In the genomic region with DNA sequence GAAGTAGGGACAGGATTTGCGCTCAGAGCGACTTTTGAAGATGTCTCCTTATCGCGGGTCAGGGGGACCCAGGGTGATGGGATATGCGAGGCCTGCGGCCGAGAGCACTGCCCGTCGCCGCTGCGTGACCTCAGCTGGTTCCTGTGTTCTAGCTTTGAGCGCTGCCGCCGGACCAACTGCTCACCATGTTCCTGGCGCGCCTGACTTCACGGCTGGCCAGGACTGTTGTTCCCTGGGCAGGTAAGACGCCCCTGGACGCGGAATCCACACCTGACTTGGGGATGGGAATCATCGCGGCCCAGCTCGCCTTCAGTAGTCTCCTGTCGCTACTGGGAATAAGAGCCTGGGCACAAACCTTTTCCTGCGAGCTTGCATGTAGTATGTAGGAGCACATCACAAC, we compare ENCODE assay signal across 8 mouse cellular contexts. TPM values are rescaled to one million over a fixed set of nuclear protein-coding genes. Genes with fewer than 3 reads are reported as not detected.
DNase-seq lines count a peak whose midpoint lies in the region; ATAC-seq and TF ChIP-seq lines count a peak whose summit lies in the region.

No protein-coding gene starts in this region.

- peaks cover 19% of the 10 kb centered on the region for H3K36me3 ChIP-seq in heart, embryonic 15.5 days
- H3K36me3 ChIP-seq in hindbrain, embryonic 16.5 days (ENCODE audit: control insufficient read depth, insufficient read depth, low read length), result peaks cover 1% of the 10 kb centered on the region
- no peaks in the 10 kb centered on the region for H3K36me3 ChIP-seq in lung, postnatal 0 days (ENCODE audit: insufficient read depth, low read length)

- TF ChIP-seq EP300 in lung, postnatal 0 days (IDR thresholded peaks at IDR 0.05), result no peak

- under 1% methylated on average over 25 of the region's 25 CpGs for WGBS in heart, embryonic 15.5 days
- WGBS in hindbrain, embryonic 16.5 days, result under 1% methylated on average over 17 of the region's 25 CpGs
- WGBS in lung, postnatal 0 days, result under 1% methylated on average over 25 of the region's 25 CpGs

- H3K9ac ChIP-seq in heart, embryonic 15.5 days, result peak overlapping the region; percentile 75
- peak overlapping the region; percentile 79 for H3K9ac ChIP-seq in hindbrain, embryonic 16.5 days (ENCODE audit: low read depth, low read length)
- H3K9ac ChIP-seq in lung, postnatal 0 days (replicated peaks; ENCODE audit: low read depth), result peak overlapping the region; percentile 78

- peak; percentile 17 for ATAC-seq in heart, embryonic 15.5 days (replicated peaks; ENCODE audit: insufficient number of reproducible peaks, insufficient read depth, low FRiP score, low read depth)
- ATAC-seq in hindbrain, embryonic 16.5 days, result no peak
- peak; percentile 7; the same call in 1 of the 2 replicates for ATAC-seq in lung, postnatal 0 days

- H3K4me1 ChIP-seq in heart, embryonic 15.5 days (replicated peaks), result peaks cover 28% of the 10 kb centered on the region
- peaks cover 10% of the 10 kb centered on the region for H3K4me1 ChIP-seq in brown adipose tissue, adult 24 weeks (ENCODE audit: control insufficient read depth, insufficient read depth, insufficient read length, low read length)
- H3K4me1 ChIP-seq in hindbrain, embryonic 16.5 days (ENCODE audit: control insufficient read depth, insufficient read depth, low read depth, low read length), result peaks cover 26% of the 10 kb centered on the region
- H3K4me1 ChIP-seq in lung, postnatal 0 days (ENCODE audit: insufficient read depth, low read depth, low read length), result peaks cover 6% of the 10 kb centered on the region; the same call in 1 of the 2 replicates

- H3K27me3 ChIP-seq in heart, embryonic 15.5 days, result no peaks in the 10 kb centered on the region
- H3K27me3 ChIP-seq in hindbrain, embryonic 16.5 days (replicated peaks; ENCODE audit: control insufficient read depth, insufficient read depth, low read length), result no peaks in the 10 kb centered on the region
- no peaks in the 10 kb centered on the region for H3K27me3 ChIP-seq in lung, postnatal 0 days (replicated peaks; ENCODE audit: insufficient read depth, low read length)

- DNase-seq in heart, adult 8-10 months (ENCODE audit: low spot score), result no peak
- DNase-seq in lung, postnatal 0 days (ENCODE audit: low spot score), result no peak
- no peak for DNase-seq in urinary bladder, adult 2 months (ENCODE audit: low spot score)
- DNase-seq in cerebellum, adult 9-10 months, result no peak
- no peak for DNase-seq in urinary bladder, postnatal 4 days (ENCODE audit: low spot score in 2 of 2)

- H3K4me3 ChIP-seq in heart, embryonic 15.5 days, result peak overlapping the region; percentile 66
- peak overlapping the region; percentile 80 for H3K4me3 ChIP-seq in brown adipose tissue, adult 24 weeks (ENCODE audit: insufficient read depth, low read depth, low read length)
- peak overlapping the region; percentile 57 for H3K4me3 ChIP-seq in hindbrain, embryonic 16.5 days (ENCODE audit: low read length)
- H3K4me3 ChIP-seq in lung, postnatal 0 days (ENCODE audit: low read depth, low read length), result peak overlapping the region; percentile 76

- peak overlapping the region; percentile 93 for H3K27ac ChIP-seq in heart, embryonic 15.5 days
- peak overlapping the region; percentile 77 for H3K27ac ChIP-seq in brown adipose tissue, adult 24 weeks (replicated peaks; ENCODE audit: low read depth, low read length)
- H3K27ac ChIP-seq in hindbrain, embryonic 16.5 days (ENCODE audit: low read depth, low read length), result peak overlapping the region; percentile 90
- H3K27ac ChIP-seq in lung, postnatal 0 days (ENCODE audit: low read length), result peak overlapping the region; percentile 71

- peak overlapping the region; percentile 83 for H3K4me2 ChIP-seq in heart, embryonic 15.5 days
- peak overlapping the region; percentile 97 for H3K4me2 ChIP-seq in hindbrain, embryonic 16.5 days (ENCODE audit: low read length)
- H3K4me2 ChIP-seq in lung, postnatal 0 days (replicated peaks; ENCODE audit: low read depth, low read length), result peak overlapping the region; percentile 98

- no peaks in the 10 kb centered on the region for H3K9me3 ChIP-seq in heart, embryonic 15.5 days (replicated peaks)
- H3K9me3 ChIP-seq in hindbrain, embryonic 16.5 days (ENCODE audit: control insufficient read depth, low read length), result no peaks in the 10 kb centered on the region
- no peaks in the 10 kb centered on the region for H3K9me3 ChIP-seq in lung, postnatal 0 days (ENCODE audit: low read length)

- no peak for TF ChIP-seq CTCF in lung, postnatal 0 days (IDR thresholded peaks at IDR 0.05)

RNA-seq across cellular contexts. Expression of a gene that starts 0.8 kb away (rescaled TPM):
- 121 and 124 TPM in 2 replicates for polyA plus RNA-seq in heart, embryonic 15.5 days (2015; fragmentation: Nextera tagmentation; extraction: Ambion mirVana)
- total RNA-seq in heart, adult 8-10 months (2022), result 100 to 1,000 TPM; 112 to 128 (median 117) TPM
- 259 and 309 TPM in 2 replicates for polyA plus RNA-seq in brown adipose tissue, adult 24 weeks (2012; ENCODE audit: insufficient read depth, insufficient read length, missing spikeins)
- polyA plus RNA-seq in hindbrain, embryonic 16.5 days (2015; fragmentation: Nextera tagmentation; extraction: Ambion mirVana), result 133 and 143 TPM in 2 replicates
- polyA plus RNA-seq in lung, postnatal 0 days (2015; fragmentation: Nextera tagmentation; extraction: Ambion mirVana), result 117 and 128 TPM in 2 replicates
- polyA plus RNA-seq in urinary bladder, adult 2 months (2012; rRNA removed), result 110 and 122 TPM in 2 replicates

RNA-seq across cellular contexts. Expression of a gene that starts 7.6 kb away (rescaled TPM):
- 72.7 and 91.4 TPM in 2 replicates for polyA plus RNA-seq in heart, embryonic 15.5 days (2015; fragmentation: Nextera tagmentation; extraction: Ambion mirVana)
- 10 to 100 TPM; 19.7 to 30.4 (median 24.4) TPM for total RNA-seq in heart, adult 8-10 months (2022)
- 17.3 and 22.3 TPM in 2 replicates for polyA plus RNA-seq in brown adipose tissue, adult 24 weeks (2012; ENCODE audit: insufficient read depth, insufficient read length, missing spikeins)
- 35.7 and 36.5 TPM in 2 replicates for polyA plus RNA-seq in hindbrain, embryonic 16.5 days (2015; fragmentation: Nextera tagmentation; extraction: Ambion mirVana)
- 321 and 330 TPM in 2 replicates for polyA plus RNA-seq in lung, postnatal 0 days (2015; fragmentation: Nextera tagmentation; extraction: Ambion mirVana)
- polyA plus RNA-seq in urinary bladder, adult 2 months (2012; rRNA removed), result 377 and 402 TPM in 2 replicates

RNA-seq across cellular contexts. Expression of a gene that starts 15.4 kb away (rescaled TPM):
- 8.1 and 12.2 TPM in 2 replicates for polyA plus RNA-seq in heart, embryonic 15.5 days (2015; fragmentation: Nextera tagmentation; extraction: Ambion mirVana)
- total RNA-seq in heart, adult 8-10 months (2022), result 10 to 100 TPM; 41.3 to 50.7 (median 49.8) TPM
- 19.2 and 20.2 TPM in 2 replicates for polyA plus RNA-seq in brown adipose tissue, adult 24 weeks (2012; ENCODE audit: insufficient read depth, insufficient read length, missing spikeins)
- 10.2 and 10.7 TPM in 2 replicates for polyA plus RNA-seq in hindbrain, embryonic 16.5 days (2015; fragmentation: Nextera tagmentation; extraction: Ambion mirVana)
- 9.1 and 11.9 TPM in 2 replicates for polyA plus RNA-seq in lung, postnatal 0 days (2015; fragmentation: Nextera tagmentation; extraction: Ambion mirVana)
- 58.9 and 76.5 TPM in 2 replicates for polyA plus RNA-seq in urinary bladder, adult 2 months (2012; rRNA removed)

RNA-seq across cellular contexts. Expression of a gene that starts 19.5 kb away (rescaled TPM):
- polyA plus RNA-seq in heart, embryonic 15.5 days (2015; fragmentation: Nextera tagmentation; extraction: Ambion mirVana), result 106 and 123 TPM in 2 replicates
- total RNA-seq in heart, adult 8-10 months (2022), result 10 to 100 TPM; 20.3 to 30.7 (median 26.2) TPM
- 28.2 and 61.6 TPM in 2 replicates for polyA plus RNA-seq in brown adipose tissue, adult 24 weeks (2012; ENCODE audit: insufficient read depth, insufficient read length, missing spikeins)
- polyA plus RNA-seq in hindbrain, embryonic 16.5 days (2015; fragmentation: Nextera tagmentation; extraction: Ambion mirVana), result 118 and 132 TPM in 2 replicates
- 110 and 122 TPM in 2 replicates for polyA plus RNA-seq in lung, postnatal 0 days (2015; fragmentation: Nextera tagmentation; extraction: Ambion mirVana)
- 161 and 233 TPM in 2 replicates for polyA plus RNA-seq in urinary bladder, adult 2 months (2012; rRNA removed)

RNA-seq across cellular contexts. Expression of a gene that starts 29.2 kb away (rescaled TPM):
- 131 TPM in 2 replicates for polyA plus RNA-seq in heart, embryonic 15.5 days (2015; fragmentation: Nextera tagmentation; extraction: Ambion mirVana)
- 10 to 100 TPM; 78.5 to 86.8 (median 80.6) TPM for total RNA-seq in heart, adult 8-10 months (2022)
- 367 and 416 TPM in 2 replicates for polyA plus RNA-seq in brown adipose tissue, adult 24 weeks (2012; ENCODE audit: insufficient read depth, insufficient read length, missing spikeins)
- 251 and 267 TPM in 2 replicates for polyA plus RNA-seq in hindbrain, embryonic 16.5 days (2015; fragmentation: Nextera tagmentation; extraction: Ambion mirVana)
- polyA plus RNA-seq in lung, postnatal 0 days (2015; fragmentation: Nextera tagmentation; extraction: Ambion mirVana), result 164 and 186 TPM in 2 replicates
- polyA plus RNA-seq in urinary bladder, adult 2 months (2012; rRNA removed), result 78.0 and 96.4 TPM in 2 replicates
